Mouse (Mus musculus) liver, embryonic 14.5 days (tissue): Measurements from ENCODE around the gene Tbc1d16. TPM values are rescaled to one million over a fixed set of nuclear protein-coding genes. Genes with fewer than 3 reads are reported as not detected.

Experiments
- ATAC-seq: fragments of 200-750 bp; cut with Nextera tagmentation; 2 replicates; pipeline ENCODE4 v1.8.0; 2017; ENCODE audit warnings: moderate number of reproducible peaks, mild to moderate bottlenecking, moderate library complexity; ENCODE audit not compliant: insufficient read depth
- DNase-seq, 3 experiments: peaks; one replicate each; pipeline ENCODE4 v3.0.0-alpha.2; 2012 to 2013; ENCODE audit warnings: low read depth in 3 of 3, low spot score in 3 of 3
- H3K27ac ChIP-seq: fragments of 300-500 bp; sonication (generic); 2 replicates; pipeline ENCODE4 v1.5.1; 2014; ENCODE audit warnings: moderate library complexity, mild to moderate bottlenecking, control low read depth, inconsistent platforms
- H3K27me3 ChIP-seq: fragments of 300-500 bp; sonication (generic); 2 replicates; pipeline ENCODE4 v1.6.1; 2014; ENCODE audit warnings: mild to moderate bottlenecking, low read length, moderate library complexity; ENCODE audit not compliant: control insufficient read depth, insufficient read depth
- H3K36me3 ChIP-seq: fragments of 300-500 bp; sonication (generic); replicated peaks from 2 replicates; pipeline ENCODE4 v1.6.1; 2014; ENCODE audit warnings: low read depth; ENCODE audit not compliant: control insufficient read depth, insufficient read depth
- H3K4me1 ChIP-seq, 2 experiments: fragments of 200-500 bp in 1 of 2; fragments of 300-500 bp in 1 of 2; sonication (generic) in 1 of 2; replicated peaks; 2 replicates each; pipeline ENCODE4 v1.6.1; 2012 to 2014; ENCODE audit warnings: antibody characterized with exemption in 1 of 2, inconsistent platforms in 1 of 2, low read length in 1 of 2; ENCODE audit not compliant: control insufficient read depth in 2 of 2, insufficient read depth in 2 of 2
- H3K4me2 ChIP-seq: fragments of 300-500 bp; sonication (generic); 2 replicates; pipeline ENCODE4 v1.6.1; 2014; ENCODE audit warnings: low read depth, mild to moderate bottlenecking, control low read depth, moderate library complexity
- H3K4me3 ChIP-seq, 2 experiments: fragments of 200-500 bp in 1 of 2; fragments of 300-500 bp in 1 of 2; sonication (generic) in 1 of 2; 2 replicates each; pipeline ENCODE4 v1.5.1; 2012 to 2014; ENCODE audit warnings: low read depth in 2 of 2, low read length in 2 of 2, mild to moderate bottlenecking in 2 of 2, control low read depth in 1 of 2, inconsistent platforms in 1 of 2, moderate library complexity in 1 of 2; ENCODE audit not compliant: insufficient read depth in 1 of 2
- H3K9ac ChIP-seq: fragments of 300-500 bp; sonication (generic); replicated peaks from 2 replicates; pipeline ENCODE4 v1.6.1; 2014; ENCODE audit warnings: mild to moderate bottlenecking, control low read depth, moderate library complexity
- H3K9me3 ChIP-seq: fragments of 300-500 bp; sonication (generic); 2 replicates; pipeline ENCODE4 v1.6.1; 2016; ENCODE audit warnings: low read length, mixed read lengths; ENCODE audit not compliant: control insufficient read depth
- CTCF ChIP-seq: IDR thresholded peaks from 2 replicates; pipeline ENCODE4 v1.5.1; 2016; ENCODE audit warnings: antibody characterized with exemption, low read depth, control low read depth
- EP300 ChIP-seq: IDR thresholded peaks from 2 replicates; pipeline ENCODE4 v1.6.1; 2016; ENCODE audit warnings: antibody characterized with exemption, low read depth
- WGBS: fragments of 180-500 bp; shearing (Covaris S2); extraction: QIAGEN DNeasy Blood & Tissue Kit; methylation state at CpG from one replicate; pipeline ENCODE4 v1.1.7; 2014; ENCODE audit not compliant: insufficient replicate concordance; 5-methylcytosine and 5-hydroxymethylcytosine counted together
- polyA plus RNA-seq, 2 experiments: library from polyadenylated mRNA; depleted of rRNA in 1 of 2; stranded (reverse) in 1 of 2; unstranded in 1 of 2; fragments of >200 nt; fragmentation: Nextera tagmentation in 1 of 2; extraction: Ambion mirVana in 1 of 2; gene quantifications; 2 replicates each; pipeline versions ENCODE4 v1.2.1 to v1.2.3; 2012 to 2014

Tbc1d16 gene
- polyA plus RNA-seq, 2 experiments = 0.58 to 1.0 TPM

DNA sequence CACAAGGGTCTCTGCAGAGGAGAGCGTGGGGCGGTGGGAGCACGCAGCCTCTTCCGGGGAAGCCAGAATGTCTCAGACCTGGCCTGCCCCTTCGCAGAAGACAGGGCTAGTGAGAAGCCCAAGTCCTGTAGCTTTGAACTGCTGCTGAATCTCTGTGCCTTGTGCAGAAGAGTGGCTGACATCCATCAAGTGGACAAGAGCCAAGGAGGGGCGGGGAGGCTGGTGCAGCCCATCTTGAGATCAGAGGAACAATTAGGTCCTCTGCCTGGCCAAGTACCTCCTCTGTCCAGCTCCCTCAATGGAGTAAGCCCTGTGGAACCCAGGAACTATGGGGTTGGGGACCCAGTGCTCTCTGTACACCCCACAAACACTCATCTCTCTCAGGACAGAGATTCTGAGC is 89.3 kb downstream of the Tbc1d16 start:
- no peak overlapping the region for H3K4me3 ChIP-seq

DNA sequence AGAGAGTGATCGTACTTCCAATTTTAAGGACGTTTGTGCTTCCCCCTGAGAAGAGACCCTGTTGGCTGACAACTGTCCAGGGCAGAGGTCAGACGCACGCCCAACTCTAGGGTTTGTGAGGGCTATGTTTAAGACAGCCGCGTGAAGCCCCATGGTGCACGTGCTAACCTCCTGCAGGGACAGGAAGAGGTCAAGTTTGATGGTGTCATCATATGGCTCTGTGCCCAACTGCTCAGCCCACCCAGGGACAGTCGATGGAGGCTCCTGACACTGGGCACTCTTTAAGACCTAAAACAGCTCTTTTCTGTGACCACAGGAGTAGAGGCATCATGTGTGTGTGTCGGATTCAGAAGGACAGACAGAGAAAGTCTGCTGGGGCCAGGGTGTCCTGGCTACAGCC is 90.1 kb downstream of the Tbc1d16 start:
- Histone ChIP-seq H3K36me3 (no peaks in the 10 kb centered on the region), H3K4me1 (0 out of 4 replicates have a peak, but pooled peaks cover 0 to 2% of the 10 kb centered on the region in 2 experiments), H3K4me2 (no peak overlapping the region), H3K27ac (no peak overlapping the region), H3K9me3 (no peaks in the 10 kb centered on the region), H3K27me3 (no peaks in the 10 kb centered on the region), H3K9ac (no peak overlapping the region), H3K4me3 (no peak overlapping the region)
- WGBS = 62% methylated on average over 9 of the region's 9 CpGs
- TF ChIP-seq CTCF (no peak), EP300 (no peak)
- ATAC-seq (no peak), DNase-seq (no peak)

More for the DNA sequence above, 89.3 kb downstream of the Tbc1d16 start:
- H3K27ac ChIP-seq = no peak overlapping the region
- no peak for DNase-seq
- 0 out of 4 replicates have a peak, but pooled peaks cover 0 to 2% of the 10 kb centered on the region in 2 experiments for H3K4me1 ChIP-seq
- no peaks in the 10 kb centered on the region for H3K27me3 ChIP-seq
- no peak for TF ChIP-seq CTCF
- TF ChIP-seq EP300 = no peak
- no peak overlapping the region for H3K4me2 ChIP-seq
- 66% methylated on average over 6 of the region's 6 CpGs for WGBS
- H3K9ac ChIP-seq = no peak overlapping the region
- no peak for ATAC-seq
- H3K36me3 ChIP-seq = no peaks in the 10 kb centered on the region
- no peaks in the 10 kb centered on the region for H3K9me3 ChIP-seq

GRCm38 (mm10) chr11:119134586-119134985 is 93.7 kb downstream of the Tbc1d16 start:
- DNase-seq (no peak), ATAC-seq (peak; percentile 54; the same call in 1 of the 2 replicates)
- 23% methylated on average over 17 of the region's 17 CpGs for whole genome bisulfite sequencing
- Histone ChIP-seq H3K9ac (no peak overlapping the region), H3K4me3 (no peak overlapping the region), H3K36me3 (no peaks in the 10 kb centered on the region), H3K4me2 (no peak overlapping the region; the same call in 1 of the 2 replicates), H3K4me1 (0 out of 4 replicates have a peak, but pooled peaks cover 0 to 2% of the 10 kb centered on the region in 2 experiments), H3K27me3 (no peaks in the 10 kb centered on the region; the same call in 1 of the 2 replicates), H3K9me3 (no peaks in the 10 kb centered on the region), H3K27ac (no peak overlapping the region)
- TF ChIP-seq CTCF (no peak), EP300 (no peak)

DNA sequence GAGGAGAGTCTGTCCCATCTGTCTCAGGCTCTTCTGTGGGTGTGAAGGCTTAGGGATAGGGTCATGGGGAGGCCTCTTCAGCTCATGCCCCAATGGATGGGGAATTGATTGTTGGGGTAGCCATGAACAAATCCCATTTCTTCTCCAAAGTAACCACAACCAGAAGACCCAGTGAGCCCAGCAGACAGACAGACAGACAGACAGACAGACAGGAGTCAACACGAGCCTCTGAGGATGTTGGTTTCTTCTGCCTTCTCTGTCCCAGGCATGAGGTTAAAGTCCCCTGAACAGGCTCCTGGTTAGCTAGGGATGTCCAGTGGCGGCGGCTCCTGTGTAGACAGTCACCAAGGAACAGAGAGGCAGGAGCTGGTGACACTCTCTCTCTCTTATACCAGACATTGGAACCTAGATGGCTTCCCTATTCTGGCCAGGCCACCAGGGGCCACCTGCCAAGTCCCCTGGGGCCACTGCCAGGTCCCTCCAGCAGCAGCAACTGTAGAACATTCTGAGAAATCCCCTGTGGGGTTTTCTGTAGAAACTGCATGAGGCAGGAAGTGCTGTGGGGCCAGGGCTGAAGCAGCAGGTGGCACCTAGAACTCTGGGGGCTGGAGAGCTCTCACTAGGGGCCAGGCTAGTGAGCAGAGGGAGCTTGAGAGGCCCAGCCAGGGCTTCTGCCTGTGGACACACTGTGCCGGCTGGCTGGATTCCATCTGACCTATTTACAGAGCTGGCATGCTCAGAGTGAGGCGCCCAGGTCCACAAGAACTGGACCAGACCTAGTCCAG is 94.7 kb downstream of the Tbc1d16 start:
- no peak for ATAC-seq
- WGBS = 29% methylated on average over 5 of the region's 5 CpGs
- no peak overlapping the region for H3K4me3 ChIP-seq
- no peaks in the 10 kb centered on the region for H3K36me3 ChIP-seq
- no peak overlapping the region for H3K4me2 ChIP-seq
- TF ChIP-seq EP300 (no peak), CTCF (no peak)
- no peaks in the 10 kb centered on the region for H3K9me3 ChIP-seq
- H3K27ac ChIP-seq = no peak overlapping the region
- 0 out of 4 replicates have a peak, but pooled peaks cover 0 to 2% of the 10 kb centered on the region in 2 experiments for H3K4me1 ChIP-seq
- no peaks in the 10 kb centered on the region; the same call in 1 of the 2 replicates for H3K27me3 ChIP-seq
- no peak overlapping the region for H3K9ac ChIP-seq
- DNase-seq = no peak

GRCm38 (mm10) chr11:119132198-119133035 is 95.9 kb downstream of the Tbc1d16 start:
- ATAC-seq (no peak), DNase-seq (no peak)
- H3K36me3 ChIP-seq = no peaks in the 10 kb centered on the region
- peaks cover 0 to 4% of the 10 kb centered on the region in 2 experiments; a peak in 1 of 4 replicates for H3K4me1 ChIP-seq
- H3K27me3 ChIP-seq = no peaks in the 10 kb centered on the region; the same call in 1 of the 2 replicates
- no peak overlapping the region for H3K27ac ChIP-seq
- no peaks in the 10 kb centered on the region for H3K9me3 ChIP-seq
- WGBS = 61% methylated on average over 14 of the region's 14 CpGs
- no peak overlapping the region for H3K9ac ChIP-seq
- H3K4me3 ChIP-seq = no peak overlapping the region
- H3K4me2 ChIP-seq = no peak overlapping the region
- TF ChIP-seq EP300 = no peak
- TF ChIP-seq CTCF = no peak
